Mouse (Mus musculus): ENCODE measurements around the gene Srek1ip1.

DNA sequence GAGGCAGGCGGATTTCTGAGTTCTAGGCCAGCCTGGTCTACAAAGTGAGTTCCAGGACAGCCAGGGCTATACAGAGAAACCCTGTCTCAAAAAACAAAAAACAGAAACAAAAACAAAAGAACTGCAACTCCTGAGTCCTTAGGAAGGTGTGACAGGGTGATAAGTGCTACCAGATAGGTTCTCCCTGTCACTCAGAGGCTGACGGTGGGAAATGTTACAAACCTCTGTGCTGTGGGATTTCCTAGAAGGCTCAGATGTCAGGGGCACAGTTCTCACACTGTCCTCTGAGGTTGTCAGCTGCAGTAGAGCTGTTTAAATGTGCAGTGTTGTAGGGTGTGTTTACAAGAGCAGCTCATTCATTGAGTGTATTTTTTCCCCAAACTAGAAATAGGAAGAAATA lies 33.2 kb downstream of the Srek1ip1 start:
- TF ChIP-seq CTCF (IDR thresholded peaks at IDR 0.05; ENCODE audit: low read depth) (no peak), EP300 (IDR thresholded peaks at IDR 0.05; ENCODE audit: low read depth) (no peak)
